Mouse (Mus musculus) kidney, adult 18-20 months (tissue): Measurements from ENCODE around the gene Mup19.
"Not testable (repeated sequence)": the region's sequence is repeated elsewhere in the genome, so short reads cannot be mapped to it uniquely, and the experiment has no call there.

Experiments used
- DNase-seq: peaks from one replicate; pipeline ENCODE4 v3.0.0; 2021

Gene Mup19

GRCm38 (mm10) chr4:61782169-61782568, at the start of gene Mup19:
Mup19 (minus strand) TSS chr4:61782269.
- DNase-seq: not testable (repeated sequence)

- no peak for DNase-seq
These were observed 47.1 kb upstream of the Mup19 start for GRCm38 (mm10) chr4:61829211-61829610.

GRCm38 (mm10) chr4:61823185-61823584, 41.1 kb upstream of the Mup19 start:
- DNase-seq: no peak

- DNase-seq: not testable (repeated sequence)
These were observed 40.5 kb upstream of the Mup19 start for GRCm38 (mm10) chr4:61822541-61822940.

- DNase-seq: no peak
These were observed 33.5 kb upstream of the Mup19 start for GRCm38 (mm10) chr4:61815602-61816001.

GRCm38 (mm10) chr4:61813435-61813834, 31.4 kb upstream of the Mup19 start:
- DNase-seq: no peak

GRCm38 (mm10) chr4:61811193-61811592, 29.1 kb upstream of the Mup19 start:
- DNase-seq: peak; percentile 69

GRCm38 (mm10) chr4:61808926-61809325, 26.9 kb upstream of the Mup19 start:
- peak; percentile 22 for DNase-seq

GRCm38 (mm10) chr4:61789699-61790098, 7.6 kb upstream of the Mup19 start:
- not testable (repeated sequence) for DNase-seq

- DNase-seq: not testable (repeated sequence)
These were observed 2.2 kb upstream of the Mup19 start for GRCm38 (mm10) chr4:61784231-61784630.
